In genomic region chr3:27625592-27625985, GRCm38 (mm10) we compare ENCODE assay signal across 11 mouse cellular contexts.
DNase-seq lines count a peak whose midpoint lies in the region; ATAC-seq and TF ChIP-seq lines count a peak whose summit lies in the region.
"Had no signal": no experiment of that assay in that cellular context is flagged by ENCODE, and none has a peak within 500 bp of the region (broad histone marks: within the 10 kb centered on the region; RNA-seq: fewer than 3 reads in every experiment).

No protein-coding gene starts in this region.

- H3K36me3 ChIP-seq in forebrain, embryonic 13.5 days (ENCODE audit: poor library complexity, severe bottlenecking) = no peaks in the 10 kb centered on the region
- H3K36me3 ChIP-seq in forebrain, embryonic 10.5 days (replicated peaks) = peaks cover 12% of the 10 kb centered on the region
- H3K36me3 ChIP-seq in lung, embryonic 14.5 days (ENCODE audit: insufficient read depth) = peaks cover 5% of the 10 kb centered on the region; the same call in 1 of the 2 replicates
- no peaks in the 10 kb centered on the region for H3K36me3 ChIP-seq in hindbrain, embryonic 13.5 days
- H3K36me3 ChIP-seq: G1E had no signal

- H3K9me3 ChIP-seq in forebrain, embryonic 13.5 days (replicated peaks) = no peaks in the 10 kb centered on the region
- no peaks in the 10 kb centered on the region for H3K9me3 ChIP-seq in forebrain, embryonic 10.5 days
- H3K9me3 ChIP-seq in lung, embryonic 14.5 days (ENCODE audit: low read depth, low read length) = no peaks in the 10 kb centered on the region
- no peaks in the 10 kb centered on the region for H3K9me3 ChIP-seq in hindbrain, embryonic 13.5 days
- H3K9me3 ChIP-seq: G1E had no signal

- peak overlapping the region; percentile 64; the same call in 1 of the 2 replicates for H3K27ac ChIP-seq in forebrain, embryonic 13.5 days
- H3K27ac ChIP-seq in forebrain, embryonic 10.5 days = no peak overlapping the region
- peak overlapping the region; percentile 24; the same call in 1 of the 2 replicates for H3K27ac ChIP-seq in lung, embryonic 14.5 days (ENCODE audit: low read depth)
- peak overlapping the region; percentile 63 for H3K27ac ChIP-seq in hindbrain, embryonic 13.5 days
- H3K27ac ChIP-seq in olfactory bulb, adult 2 months (ENCODE audit: insufficient read depth, low read depth, low read length) = 0 out of 2 replicates have a peak overlapping the region, but pooled peaks have one; percentile 21

- TF ChIP-seq CTCF in lung, embryonic 14.5 days (IDR thresholded peaks at IDR 0.05; ENCODE audit: low read depth) = no peak
- TF ChIP-seq CTCF in olfactory bulb, adult 2 months (IDR thresholded peaks at IDR 0.05; ENCODE audit: insufficient read depth, low read depth, low read length) = no peak

- ATAC-seq in forebrain, embryonic 13.5 days = no peak
- no peak for ATAC-seq in lung, embryonic 14.5 days (ENCODE audit: insufficient read depth)
- no peak for ATAC-seq in hindbrain, embryonic 13.5 days (ENCODE audit: low FRiP score)

- no peak overlapping the region for H3K9ac ChIP-seq in forebrain, embryonic 13.5 days
- no peak overlapping the region for H3K9ac ChIP-seq in lung, embryonic 14.5 days
- no peak overlapping the region for H3K9ac ChIP-seq in hindbrain, embryonic 13.5 days

- H3K27me3 ChIP-seq in forebrain, embryonic 13.5 days = no peaks in the 10 kb centered on the region
- no peaks in the 10 kb centered on the region for H3K27me3 ChIP-seq in forebrain, embryonic 10.5 days (ENCODE audit: poor library complexity, severe bottlenecking)
- H3K27me3 ChIP-seq in lung, embryonic 14.5 days (ENCODE audit: insufficient read depth, low read length) = no peaks in the 10 kb centered on the region
- no peaks in the 10 kb centered on the region for H3K27me3 ChIP-seq in hindbrain, embryonic 13.5 days

- no peak for TF ChIP-seq POLR2A in olfactory bulb, adult 2 months (IDR thresholded peaks at IDR 0.05; ENCODE audit: insufficient read depth, low read depth, low read length)

- peaks cover 7% of the 10 kb centered on the region for H3K4me1 ChIP-seq in forebrain, embryonic 13.5 days
- no peaks in the 10 kb centered on the region for H3K4me1 ChIP-seq in forebrain, embryonic 10.5 days
- H3K4me1 ChIP-seq in lung, embryonic 14.5 days (ENCODE audit: insufficient read depth) = 0 out of 2 replicates have a peak, but pooled peaks cover 2% of the 10 kb centered on the region
- peaks cover 36% of the 10 kb centered on the region for H3K4me1 ChIP-seq in hindbrain, embryonic 13.5 days (replicated peaks)
- peaks cover 6% of the 10 kb centered on the region for H3K4me1 ChIP-seq in olfactory bulb, adult 2 months (ENCODE audit: control insufficient read depth, insufficient read depth, low read length)

- no peak overlapping the region for H3K4me3 ChIP-seq in forebrain, embryonic 13.5 days
- no peak overlapping the region for H3K4me3 ChIP-seq in forebrain, embryonic 10.5 days
- H3K4me3 ChIP-seq in lung, embryonic 14.5 days (ENCODE audit: low read depth, low read length) = no peak overlapping the region
- no peak overlapping the region for H3K4me3 ChIP-seq in hindbrain, embryonic 13.5 days
- H3K4me3 ChIP-seq in olfactory bulb, adult 2 months (ENCODE audit: insufficient read depth, low read depth, low read length) = no peak overlapping the region

- H3K4me2 ChIP-seq in forebrain, embryonic 13.5 days = no peak overlapping the region
- H3K4me2 ChIP-seq in lung, embryonic 14.5 days = no peak overlapping the region
- H3K4me2 ChIP-seq in hindbrain, embryonic 13.5 days = no peak overlapping the region

- no peak for DNase-seq in forebrain, embryonic 10.5 days (ENCODE audit: extremely low spot score, low spot score)
- no peak for DNase-seq in lung, embryonic 14.5 days
- DNase-seq in lung, postnatal 36 days = no peak
- no peak for DNase-seq in left cerebral cortex, adult 11 months (ENCODE audit: low spot score)
- DNase-seq in spleen, postnatal 36 days (ENCODE audit: low spot score in 2 of 2) = no peak
- DNase-seq: cerebellum, adult 11-12 months; kidney, adult 11 months had no signal

- 76% methylated on average over 8 of the region's 8 CpGs for WGBS in forebrain, embryonic 13.5 days
- 92% methylated on average over 8 of the region's 8 CpGs for WGBS in forebrain, embryonic 10.5 days
- 59% methylated on average over 8 of the region's 8 CpGs for WGBS in lung, embryonic 14.5 days
- WGBS in hindbrain, embryonic 13.5 days = 80% methylated on average over 8 of the region's 8 CpGs
- 67% methylated on average over 8 of the region's 8 CpGs for WGBS in olfactory bulb, adult 2 months
